Mouse (Mus musculus) hindbrain, embryonic 11.5 days (tissue): ENCODE measurements at regions not wholly inside any gene's neighbourhood (a gene's known extent, or its start where the extent isn't known, plus 50 kb on each side); places are given as distances from the start of the nearest gene placed in this dataset.

ENCODE experiments used
- ATAC-seq: fragments of 200-750 bp; cut with Nextera tagmentation; 2 replicates; pipeline ENCODE4 v1.8.0; 2017; ENCODE audit warnings: mild to moderate bottlenecking, moderate TSS enrichment, moderate library complexity; ENCODE audit not compliant: low FRiP score
- DNase-seq: peaks from one replicate; pipeline ENCODE4 v3.0.0-alpha.2; 2015; ENCODE audit warnings: low spot score
- H3K27ac ChIP-seq: fragments of 300-500 bp; sonication (generic); 2 replicates; pipeline ENCODE4 v1.5.1; 2014; ENCODE audit warnings: mild to moderate bottlenecking, low read depth, low read length
- H3K27me3 ChIP-seq: fragments of 300-500 bp; sonication (generic); 2 replicates; pipeline ENCODE4 v1.6.1; 2014; ENCODE audit warnings: mild to moderate bottlenecking, low read length, moderate library complexity, mixed read lengths; ENCODE audit not compliant: control insufficient read depth, insufficient read depth
- H3K36me3 ChIP-seq: fragments of 300-500 bp; sonication (generic); 2 replicates; pipeline ENCODE4 v1.6.1; 2014; ENCODE audit warnings: mild to moderate bottlenecking, low read length, moderate library complexity, mixed read lengths; ENCODE audit not compliant: control insufficient read depth, insufficient read depth
- H3K4me1 ChIP-seq: fragments of 300-500 bp; sonication (generic); replicated peaks from 2 replicates; pipeline ENCODE4 v1.6.1; 2014; ENCODE audit warnings: low read length, mixed read lengths; ENCODE audit not compliant: control insufficient read depth, insufficient read depth
- H3K4me2 ChIP-seq: fragments of 300-500 bp; sonication (generic); replicated peaks from 2 replicates; pipeline ENCODE4 v1.6.1; 2014; ENCODE audit warnings: mild to moderate bottlenecking, low read depth, low read length
- H3K4me3 ChIP-seq: fragments of 300-500 bp; sonication (generic); 2 replicates; pipeline ENCODE4 v1.5.1; 2014; ENCODE audit warnings: low read depth, low read length
- H3K9ac ChIP-seq: fragments of 300-500 bp; sonication (generic); 2 replicates; pipeline ENCODE4 v1.6.1; 2014; ENCODE audit warnings: low read depth, low read length
- H3K9me3 ChIP-seq: fragments of 300-500 bp; sonication (generic); 2 replicates; pipeline ENCODE4 v1.6.1; 2016; ENCODE audit warnings: low read length; ENCODE audit not compliant: control insufficient read depth
- WGBS: fragments of 180-500 bp; shearing (Covaris S2); extraction: QIAGEN DNeasy Blood & Tissue Kit; methylation state at CpG from one replicate; pipeline ENCODE4 v1.1.7; 2014; 5-methylcytosine and 5-hydroxymethylcytosine counted together

GRCm38 (mm10) chr10:37720748-37721147 lies 582.0 kb upstream of the Marcks start:
- ATAC-seq = no peak
- no peaks in the 10 kb centered on the region for H3K4me1 ChIP-seq
- WGBS = 75% methylated on average over 2 of the region's 2 CpGs
- no peaks in the 10 kb centered on the region for H3K9me3 ChIP-seq
- DNase-seq = no peak
- no peak overlapping the region for H3K4me3 ChIP-seq
- no peak overlapping the region for H3K9ac ChIP-seq
- H3K27ac ChIP-seq = no peak overlapping the region
- H3K36me3 ChIP-seq = no peaks in the 10 kb centered on the region
- H3K27me3 ChIP-seq = no peaks in the 10 kb centered on the region
- no peak overlapping the region for H3K4me2 ChIP-seq

DNA sequence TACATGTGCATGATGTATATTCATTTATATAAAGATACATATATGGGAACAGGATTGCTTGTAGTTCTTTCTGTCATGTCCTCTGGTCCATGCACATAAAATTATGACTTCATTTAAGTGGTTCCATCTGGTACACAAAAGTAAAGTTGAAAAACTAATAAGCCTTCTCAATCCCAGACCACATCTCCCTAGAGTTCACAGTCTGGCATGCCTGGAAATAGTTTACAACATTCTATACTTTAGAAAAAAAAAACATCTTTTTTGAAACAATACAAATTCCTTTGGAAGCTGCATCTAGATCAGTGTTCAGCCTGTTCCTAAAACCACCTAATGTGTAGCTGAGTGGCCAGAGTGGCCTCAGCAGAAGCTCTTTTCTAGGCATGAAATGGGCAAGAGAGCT lies 578.2 kb upstream of the Marcks start:
- H3K9ac ChIP-seq = no peak overlapping the region
- H3K9me3 ChIP-seq = no peaks in the 10 kb centered on the region
- H3K27ac ChIP-seq = no peak overlapping the region
- H3K36me3 ChIP-seq = no peaks in the 10 kb centered on the region
- H3K4me1 ChIP-seq = no peaks in the 10 kb centered on the region
- no peak overlapping the region for H3K4me3 ChIP-seq
- ATAC-seq (no peak), DNase-seq (no peak)
- no peaks in the 10 kb centered on the region for H3K27me3 ChIP-seq
- no peak overlapping the region for H3K4me2 ChIP-seq

DNA sequence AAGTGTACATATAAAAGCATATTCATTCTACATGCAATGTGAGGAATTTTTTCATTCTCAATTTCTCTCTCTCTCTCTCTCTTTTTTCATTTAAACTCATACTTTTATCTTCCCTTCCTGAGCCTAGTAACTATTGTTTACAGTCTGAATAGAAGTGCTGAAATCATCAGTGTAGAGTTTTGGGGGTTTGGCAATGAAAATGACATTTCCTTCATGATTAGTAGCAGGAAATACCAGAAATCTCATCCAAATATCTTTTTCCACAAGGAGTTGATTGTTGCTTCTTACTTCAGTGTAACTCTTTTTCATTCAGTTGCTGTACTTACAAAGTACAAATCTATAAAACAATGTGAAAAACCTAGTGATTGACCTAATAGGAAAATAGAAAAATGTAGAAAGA lies 572.7 kb upstream of the Marcks start:
- H3K4me2 ChIP-seq = no peak overlapping the region
- H3K4me3 ChIP-seq = no peak overlapping the region
- H3K9ac ChIP-seq = no peak overlapping the region
- no peaks in the 10 kb centered on the region for H3K9me3 ChIP-seq
- H3K27ac ChIP-seq = no peak overlapping the region
- no peaks in the 10 kb centered on the region for H3K4me1 ChIP-seq
- ATAC-seq (no peak), DNase-seq (no peak)
- H3K27me3 ChIP-seq = no peaks in the 10 kb centered on the region
- H3K36me3 ChIP-seq = no peaks in the 10 kb centered on the region

GRCm38 (mm10) chr10:37694041-37694690 lies 555.4 kb upstream of the Marcks start:
- Histone ChIP-seq H3K9ac (no peak overlapping the region), H3K4me2 (no peak overlapping the region), H3K36me3 (no peaks in the 10 kb centered on the region), H3K27me3 (no peaks in the 10 kb centered on the region), H3K27ac (no peak overlapping the region), H3K4me1 (no peaks in the 10 kb centered on the region), H3K4me3 (no peak overlapping the region), H3K9me3 (no peaks in the 10 kb centered on the region)
- 75% methylated on average over 7 of the region's 7 CpGs for WGBS
- ATAC-seq (no peak), DNase-seq (no peak)

DNA sequence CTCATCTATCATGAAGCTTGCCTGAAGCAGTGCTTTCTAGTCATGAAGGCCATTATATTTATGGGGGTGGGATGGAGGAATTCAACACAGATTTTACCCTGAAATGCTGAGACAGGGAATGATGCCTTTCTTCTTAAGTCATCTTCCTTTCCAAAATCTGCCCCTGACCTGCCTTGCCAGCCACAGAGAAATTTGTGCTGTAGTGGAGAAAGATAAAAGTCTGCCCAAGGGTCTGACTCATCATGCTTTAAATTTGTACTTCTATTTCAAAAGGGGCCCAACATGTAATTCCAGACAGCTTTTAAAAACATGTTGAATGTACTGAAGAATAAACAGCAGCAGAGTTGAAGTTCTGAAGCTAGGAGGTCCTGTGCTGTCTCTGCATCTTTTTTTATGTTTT lies 554.1 kb upstream of the Marcks start:
- H3K36me3 ChIP-seq = no peaks in the 10 kb centered on the region
- no peak overlapping the region for H3K27ac ChIP-seq
- no peak overlapping the region for H3K4me2 ChIP-seq
- no peaks in the 10 kb centered on the region for H3K27me3 ChIP-seq
- no peak for ATAC-seq
- no peak for DNase-seq
- H3K4me1 ChIP-seq = no peaks in the 10 kb centered on the region
- no peak overlapping the region for H3K4me3 ChIP-seq
- H3K9me3 ChIP-seq = no peaks in the 10 kb centered on the region
- H3K9ac ChIP-seq = no peak overlapping the region

DNA sequence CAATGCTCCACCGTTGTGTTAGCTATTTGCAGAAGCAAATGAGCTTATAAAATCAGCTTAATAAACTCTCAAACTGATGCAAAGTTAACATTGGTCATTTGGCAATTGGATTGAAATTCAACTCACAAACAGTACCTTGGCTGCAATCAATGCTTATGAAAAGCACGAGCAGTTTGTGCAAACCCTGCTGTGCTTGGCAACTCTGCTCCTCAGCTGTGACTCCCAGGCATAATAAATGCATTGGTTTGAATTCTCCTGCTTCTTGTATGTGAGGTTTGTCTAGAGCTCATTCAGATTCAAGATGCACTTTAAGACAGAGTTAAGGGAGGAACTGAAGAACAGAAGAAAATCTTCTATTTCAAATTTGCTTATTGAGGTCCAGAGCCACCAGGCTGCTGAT lies 553.2 kb upstream of the Marcks start:
- ATAC-seq = no peak
- no peaks in the 10 kb centered on the region for H3K27me3 ChIP-seq
- WGBS = 67% methylated on average over 2 of the region's 2 CpGs
- DNase-seq = no peak
- no peak overlapping the region for H3K9ac ChIP-seq
- no peaks in the 10 kb centered on the region for H3K4me1 ChIP-seq
- no peak overlapping the region for H3K27ac ChIP-seq
- no peak overlapping the region for H3K4me2 ChIP-seq
- H3K9me3 ChIP-seq = no peaks in the 10 kb centered on the region
- no peak overlapping the region for H3K4me3 ChIP-seq
- H3K36me3 ChIP-seq = no peaks in the 10 kb centered on the region

GRCm38 (mm10) chr10:37683101-37683500 lies 544.4 kb upstream of the Marcks start:
- no peaks in the 10 kb centered on the region for H3K9me3 ChIP-seq
- no peak overlapping the region for H3K4me2 ChIP-seq
- no peak overlapping the region for H3K9ac ChIP-seq
- no peaks in the 10 kb centered on the region for H3K36me3 ChIP-seq
- peak; percentile 8 for DNase-seq
- no peak overlapping the region for H3K4me3 ChIP-seq
- H3K27me3 ChIP-seq = no peaks in the 10 kb centered on the region
- no peak overlapping the region for H3K27ac ChIP-seq
- no peaks in the 10 kb centered on the region for H3K4me1 ChIP-seq
- ATAC-seq = no peak

DNA sequence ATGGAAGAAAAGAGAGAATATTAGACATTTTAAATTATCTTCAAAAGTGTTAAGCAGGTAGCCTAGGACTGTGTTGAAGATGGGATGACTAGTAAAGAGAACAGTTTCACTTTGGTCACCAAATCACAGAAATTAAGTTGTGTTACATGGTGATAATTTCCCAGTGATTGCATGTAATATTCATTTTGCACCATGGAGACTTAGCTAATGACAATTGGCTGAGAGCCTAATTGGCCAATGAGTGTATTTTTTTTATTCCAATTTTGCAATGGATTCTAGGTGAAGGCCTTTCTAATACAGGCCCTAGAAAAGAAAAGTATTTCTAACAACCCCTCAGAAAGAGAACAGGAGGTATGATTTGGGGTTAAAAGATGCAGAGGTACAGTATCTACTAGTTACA lies 541.9 kb upstream of the Marcks start:
- Histone ChIP-seq H3K4me2 (no peak overlapping the region), H3K27me3 (no peaks in the 10 kb centered on the region), H3K4me1 (no peaks in the 10 kb centered on the region), H3K9ac (no peak overlapping the region), H3K9me3 (no peaks in the 10 kb centered on the region), H3K4me3 (no peak overlapping the region), H3K27ac (no peak overlapping the region), H3K36me3 (no peaks in the 10 kb centered on the region)
- no peak for DNase-seq
- no peak for ATAC-seq

DNA sequence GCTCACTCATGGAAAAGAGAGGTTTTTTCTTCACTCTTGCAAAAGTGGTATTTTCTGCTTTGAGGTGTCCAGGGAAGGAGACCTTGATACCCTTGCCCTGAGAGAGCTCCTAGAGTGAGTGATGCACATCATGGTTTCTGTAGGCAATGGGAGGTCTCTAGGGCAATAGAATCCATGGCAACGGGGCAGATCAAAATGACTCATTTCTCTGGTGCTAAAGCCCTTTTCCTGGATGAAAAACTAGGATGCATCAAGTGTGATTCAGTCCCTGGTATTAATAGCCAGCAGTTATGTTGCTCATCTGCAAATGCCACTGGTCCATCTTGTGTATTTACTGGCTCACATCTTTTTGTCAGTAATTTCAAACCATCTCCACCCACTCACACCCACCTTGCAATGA lies 539.1 kb upstream of the Marcks start:
- Histone ChIP-seq H3K27ac (no peak overlapping the region), H3K4me1 (no peaks in the 10 kb centered on the region), H3K4me3 (no peak overlapping the region), H3K27me3 (no peaks in the 10 kb centered on the region), H3K36me3 (no peaks in the 10 kb centered on the region), H3K4me2 (no peak overlapping the region), H3K9ac (no peak overlapping the region), H3K9me3 (no peaks in the 10 kb centered on the region)
- no peak for DNase-seq
- 73% methylated on average over 1 of the region's 1 CpGs for WGBS
- no peak for ATAC-seq
